Mouse (Mus musculus) erythroblast, embryonic 14.5 days (primary cell): Measurements from ENCODE around the gene Rrbp1.

ENCODE experiments used
- GATA1 ChIP-seq: IDR thresholded peaks from 2 replicates; pipeline ENCODE4 v1.6.1; 2012; ENCODE audit warnings: low read length, inconsistent platforms, mixed read lengths
- TAL1 ChIP-seq: IDR thresholded peaks from 3 replicates; pipeline ENCODE4 v1.6.1; 2012; ENCODE audit warnings: low read length, inconsistent platforms, mixed read lengths

DNA sequence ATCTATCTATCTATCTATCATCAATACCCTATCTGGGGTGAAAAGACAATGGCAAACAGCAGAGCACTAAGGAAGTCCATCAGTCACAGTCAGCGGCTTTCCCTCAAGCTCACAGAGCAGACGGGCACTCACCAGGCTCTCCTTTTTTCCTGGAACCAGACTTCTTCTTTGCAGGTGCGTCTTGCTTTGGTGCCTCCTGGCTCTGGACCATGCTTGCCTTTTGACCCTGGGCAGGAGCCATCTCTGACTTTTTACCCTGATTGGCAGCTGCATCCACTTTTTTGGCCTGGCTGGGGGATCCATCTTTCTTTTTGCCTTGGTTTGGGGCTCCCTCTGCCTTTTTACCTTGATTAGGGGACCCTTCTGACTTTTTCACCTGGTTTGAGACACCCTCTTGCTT, 23.0 kb downstream of the Rrbp1 start:
- TF ChIP-seq TAL1 (no peak), GATA1 (no peak)
